Mouse (Mus musculus): Measurements from ENCODE around the gene Cyb5r1.

The Cyb5r1 gene

GRCm38 (mm10) chr1:134405509-134406413 is at the start of gene Cyb5r1:
Gene Cyb5r1, plus strand, starts transcription at chr1:134405559.
- DNase-seq (ENCODE audit: low read depth, low spot score): peak; percentile 51

GRCm38 (mm10) chr1:134357461-134357860 is 47.9 kb upstream of the Cyb5r1 start:
- no peak for DNase-seq (ENCODE audit: low read depth, low spot score)

GRCm38 (mm10) chr1:134360656-134361055 is 44.7 kb upstream of the Cyb5r1 start:
- DNase-seq (ENCODE audit: low read depth, low spot score): no peak

- no peak for DNase-seq (ENCODE audit: low read depth, low spot score)
Measured at GRCm38 (mm10) chr1:134361195-134361856, 44.0 kb upstream of the Cyb5r1 start.

GRCm38 (mm10) chr1:134361857-134362212 is 43.5 kb upstream of the Cyb5r1 start, which contains the start of gene Tmem183a:
Gene Tmem183a, minus strand, starts transcription at chr1:134361979.
- peak; percentile 96 for DNase-seq (ENCODE audit: low read depth, low spot score)

GRCm38 (mm10) chr1:134363194-134363593 is 42.2 kb upstream of the Cyb5r1 start:
- DNase-seq (ENCODE audit: low read depth, low spot score): no peak

- no peak for DNase-seq (ENCODE audit: low read depth, low spot score)
Measured at GRCm38 (mm10) chr1:134365491-134365890, 39.9 kb upstream of the Cyb5r1 start.

GRCm38 (mm10) chr1:134368777-134369337 is 36.5 kb upstream of the Cyb5r1 start:
- DNase-seq (ENCODE audit: low read depth, low spot score): no peak

- no peak for DNase-seq (ENCODE audit: low read depth, low spot score)
Measured at GRCm38 (mm10) chr1:134374124-134374523, 31.2 kb upstream of the Cyb5r1 start.

GRCm38 (mm10) chr1:134381051-134381450 is 24.3 kb upstream of the Cyb5r1 start:
- DNase-seq (ENCODE audit: low read depth, low spot score): no peak

- no peak for DNase-seq (ENCODE audit: low read depth, low spot score)
Measured at GRCm38 (mm10) chr1:134381795-134382625, 23.3 kb upstream of the Cyb5r1 start.

- no peak for DNase-seq (ENCODE audit: low read depth, low spot score)
Measured at GRCm38 (mm10) chr1:134384581-134384980, 20.8 kb upstream of the Cyb5r1 start.

- no peak for DNase-seq (ENCODE audit: low read depth, low spot score)
Measured at GRCm38 (mm10) chr1:134385176-134385575, 20.2 kb upstream of the Cyb5r1 start.

GRCm38 (mm10) chr1:134385666-134386065 is 19.7 kb upstream of the Cyb5r1 start, which contains the start of gene 4933406M09Rik:
Gene 4933406M09Rik, plus strand, starts transcription at chr1:134385940.
- no peak for DNase-seq (ENCODE audit: low read depth, low spot score)

GRCm38 (mm10) chr1:134393827-134394226 is 11.5 kb upstream of the Cyb5r1 start:
- DNase-seq (ENCODE audit: low read depth, low spot score): no peak

- DNase-seq (ENCODE audit: low read depth, low spot score): no peak
Measured at GRCm38 (mm10) chr1:134398210-134398609, 7.1 kb upstream of the Cyb5r1 start.

- no peak for DNase-seq (ENCODE audit: low read depth, low spot score)
Measured at GRCm38 (mm10) chr1:134399735-134400134, 5.6 kb upstream of the Cyb5r1 start.

- no peak for DNase-seq (ENCODE audit: low read depth, low spot score)
Measured at GRCm38 (mm10) chr1:134406414-134406771, 1.0 kb downstream of the Cyb5r1 start.

- no peak for DNase-seq (ENCODE audit: low read depth, low spot score)
Measured at GRCm38 (mm10) chr1:134408080-134408479, 2.7 kb downstream of the Cyb5r1 start.

- DNase-seq (ENCODE audit: low read depth, low spot score): peak; percentile 75
Measured at GRCm38 (mm10) chr1:134411706-134412629, 6.6 kb downstream of the Cyb5r1 start.
